Mouse (Mus musculus): ENCODE data around the gene Pax8.

- no peak for TF ChIP-seq POLR2A (IDR thresholded peaks at IDR 0.05; ENCODE audit: extremely low read depth, insufficient read depth, low read length)
- no peak for TF ChIP-seq CTCF (IDR thresholded peaks at IDR 0.05; ENCODE audit: extremely low read depth, insufficient read depth, low read length)
These were observed 20.9 kb downstream of the Pax8 start for GRCm38 (mm10) chr2:24454429-24455011.

All from cortical plate, adult 2 months (tissue).